ENCODE assay signal across 8 mouse cellular contexts in the genomic region with DNA sequence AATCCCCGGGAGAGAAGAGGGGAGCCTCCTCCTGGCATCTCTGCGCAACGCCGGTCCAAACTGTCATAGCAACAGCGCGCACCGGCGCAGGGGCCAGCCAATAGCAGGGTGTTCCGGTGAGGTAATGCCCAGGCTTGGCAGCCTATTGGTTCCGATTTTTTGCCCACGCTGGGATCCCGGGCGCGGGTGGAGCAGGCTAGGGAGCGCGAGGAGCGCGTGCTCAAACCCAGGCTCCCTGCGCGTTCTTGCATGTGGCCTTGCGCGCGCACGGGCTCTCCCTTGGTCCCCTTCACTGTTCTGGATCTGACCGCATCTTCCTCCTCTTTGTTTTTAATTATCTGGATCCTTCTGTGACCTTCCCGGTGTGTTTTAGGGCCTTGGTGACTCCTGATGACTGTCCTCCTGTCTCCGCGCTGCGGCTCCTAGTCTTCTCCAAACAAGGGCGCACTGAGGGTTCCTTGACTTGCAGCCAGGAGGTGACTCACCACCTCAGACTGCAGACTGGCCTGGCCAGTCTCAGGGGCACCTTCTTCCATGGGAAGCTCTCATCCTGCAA. TPM values are rescaled to one million over a fixed set of nuclear protein-coding genes. Genes with fewer than 3 reads are reported as not detected.
DNase-seq lines count a peak whose midpoint lies in the region; ATAC-seq lines count a peak whose summit lies in the region.

No protein-coding gene starts in this region.

- peak overlapping the region; percentile 46 for H3K4me3 ChIP-seq in heart, embryonic 16.5 days (ENCODE audit: low read length)
- no peak overlapping the region for H3K4me3 ChIP-seq in liver, embryonic 11.5 days (ENCODE audit: low read depth, low read length)

- peak; percentile 6 for DNase-seq in thymus, postnatal 0 days (ENCODE audit: low spot score)
- DNase-seq in thymus, postnatal 25 days, result no peak
- DNase-seq in fibroblast of lung, adult 2 months (ENCODE audit: low read depth), result peak; percentile 80
- peak; percentile 47 to 68 for DNase-seq in kidney, postnatal 25 days
- no peak for DNase-seq in liver, embryonic 11.5 days (ENCODE audit: low spot score)
- peak; percentile 53 for DNase-seq in retina, adult 2 months (ENCODE audit: low read depth, low spot score)
- DNase-seq in adipocyte (ENCODE audit: low spot score), result no peak

- WGBS in heart, embryonic 16.5 days, result under 1% methylated on average over 30 of the region's 30 CpGs
- 6% methylated on average over 30 of the region's 30 CpGs for WGBS in liver, embryonic 11.5 days

- H3K9ac ChIP-seq in heart, embryonic 16.5 days (ENCODE audit: low read length), result 0 out of 2 replicates have a peak overlapping the region, but pooled peaks have one; percentile 21
- no peak overlapping the region for H3K9ac ChIP-seq in liver, embryonic 11.5 days (ENCODE audit: low read depth, low read length)

- no peaks in the 10 kb centered on the region for H3K36me3 ChIP-seq in heart, embryonic 16.5 days (ENCODE audit: control insufficient read depth, insufficient read depth)
- H3K36me3 ChIP-seq in liver, embryonic 11.5 days (ENCODE audit: control insufficient read depth, insufficient read depth, low read length), result no peaks in the 10 kb centered on the region

- peaks cover 11% of the 10 kb centered on the region for H3K27me3 ChIP-seq in heart, embryonic 16.5 days (ENCODE audit: control insufficient read depth, insufficient read depth, low read length)
- H3K27me3 ChIP-seq in liver, embryonic 11.5 days (replicated peaks; ENCODE audit: control insufficient read depth, insufficient read depth, low read length), result peaks cover 23% of the 10 kb centered on the region

- peak; percentile 71 for ATAC-seq in heart, embryonic 16.5 days (replicated peaks; ENCODE audit: extremely low read depth, insufficient read depth, low FRiP score)
- no peak for ATAC-seq in liver, embryonic 11.5 days (replicated peaks; ENCODE audit: low FRiP score)

- peak overlapping the region; percentile 17 for H3K27ac ChIP-seq in heart, embryonic 16.5 days (ENCODE audit: low read length)
- H3K27ac ChIP-seq in liver, embryonic 11.5 days (ENCODE audit: low read depth, low read length), result no peak overlapping the region

- H3K9me3 ChIP-seq in heart, embryonic 16.5 days (replicated peaks; ENCODE audit: control insufficient read depth, low read length), result no peaks in the 10 kb centered on the region
- no peaks in the 10 kb centered on the region for H3K9me3 ChIP-seq in liver, embryonic 11.5 days (ENCODE audit: control insufficient read depth, low read length)

- H3K4me1 ChIP-seq in heart, embryonic 16.5 days (ENCODE audit: control insufficient read depth, insufficient read depth, low read length), result peaks cover 10% of the 10 kb centered on the region
- H3K4me1 ChIP-seq in liver, embryonic 11.5 days (replicated peaks; ENCODE audit: control insufficient read depth, insufficient read depth, low read length), result no peaks in the 10 kb centered on the region

- H3K4me2 ChIP-seq in heart, embryonic 16.5 days (ENCODE audit: low read depth, low read length), result peak overlapping the region; percentile 67
- H3K4me2 ChIP-seq in liver, embryonic 11.5 days, result peak overlapping the region; percentile 50

RNA-seq across cellular contexts. Expression of a gene that starts 51.2 kb away (rescaled TPM):
- polyA plus RNA-seq in thymus, postnatal 0 days (2015; fragmentation: Nextera tagmentation; extraction: Ambion mirVana), result 668 and 754 TPM in 2 replicates
- polyA plus RNA-seq in heart, embryonic 16.5 days (2015; fragmentation: Nextera tagmentation; extraction: Ambion mirVana), result 37.5 and 61.2 TPM in 2 replicates
- polyA plus RNA-seq in liver, embryonic 11.5 days (2014; fragmentation: Nextera tagmentation; extraction: Ambion mirVana), result 87.2 and 93.3 TPM in 2 replicates

Comparison
In these comparisons a context has a peak if more than half of its experiments do, and no peak if none do; other contexts are left out.
1. DNase-seq: peak in thymus, postnatal 0 days (single experiment), fibroblast of lung, adult 2 months (single experiment), kidney, postnatal 25 days (2 of 2) and retina, adult 2 months (single experiment); none in thymus, postnatal 25 days (single experiment), liver, embryonic 11.5 days (single experiment) and adipocyte (single experiment).